Mouse (Mus musculus): ENCODE data around the gene Sema4b. TPM values are rescaled to one million over a fixed set of nuclear protein-coding genes. Genes with fewer than 3 reads are reported as not detected.
A peak's percentile ranks its signal among the peaks of the same experiment; 100 is the strongest.

Sema4b gene
- polyA plus RNA-seq, 2 experiments, result 6.1 to 8.5 TPM

GRCm38 (mm10) chr7:80232489-80233029, 45.9 kb downstream of the Sema4b start, which contains the start of the genes Cib1 and Gdpgp1:
Gene Cib1, minus strand, starts transcription at chr7:80232813.
Gene Gdpgp1, plus strand, starts transcription at chr7:80232865.
- peak; percentile 93 to 94 (median 94) for DNase-seq (ENCODE audit: low read depth in 3 of 3, low spot score in 3 of 3)
- Histone ChIP-seq H3K27me3 (ENCODE audit: control insufficient read depth, insufficient read depth, low read length) (no peaks in the 10 kb centered on the region), H3K4me2 (ENCODE audit: low read depth) (peak within 1 kb of the TSS; percentile 99), H3K4me3 (ENCODE audit: insufficient read depth in 1 of 2, low read depth in 2 of 2, low read length in 2 of 2) (peak within 1 kb of the TSS; percentile 88 to 91), H3K4me1 (replicated peaks; ENCODE audit: control insufficient read depth in 2 of 2, insufficient read depth in 2 of 2, low read length in 1 of 2) (peaks cover 10 to 22% of the 10 kb centered on the region in 2 experiments), H3K9ac (replicated peaks) (peak within 1 kb of the TSS; percentile 94), H3K27ac (peak within 1 kb of the TSS; percentile 89), H3K9me3 (ENCODE audit: control insufficient read depth, low read length) (no peaks in the 10 kb centered on the region), H3K36me3 (replicated peaks; ENCODE audit: control insufficient read depth, insufficient read depth, low read depth) (peaks cover 2% of the 10 kb centered on the region)
- under 1% methylated on average over 56 of the region's 56 CpGs for WGBS (ENCODE audit: insufficient replicate concordance)
- TF ChIP-seq EP300 (IDR thresholded peaks at IDR 0.05; ENCODE audit: low read depth) (no peak), CTCF (IDR thresholded peaks at IDR 0.05; ENCODE audit: low read depth) (no peak; the same call in 1 of the 2 replicates)
- ATAC-seq (ENCODE audit: insufficient read depth), result peak; percentile 100

- DNase-seq (ENCODE audit: low read depth in 3 of 3, low spot score in 3 of 3) (no peak), ATAC-seq (ENCODE audit: insufficient read depth) (no peak)
- 35% methylated on average over 9 of the region's 9 CpGs for WGBS (ENCODE audit: insufficient replicate concordance)
- Histone ChIP-seq H3K36me3 (replicated peaks; ENCODE audit: control insufficient read depth, insufficient read depth, low read depth) (peaks cover 6% of the 10 kb centered on the region), H3K27me3 (ENCODE audit: control insufficient read depth, insufficient read depth, low read length) (no peaks in the 10 kb centered on the region), H3K9ac (replicated peaks) (peak overlapping the region; percentile 72), H3K9me3 (ENCODE audit: control insufficient read depth, low read length) (no peaks in the 10 kb centered on the region), H3K27ac (peak overlapping the region; percentile 25), H3K4me1 (replicated peaks; ENCODE audit: control insufficient read depth in 2 of 2, insufficient read depth in 2 of 2, low read length in 1 of 2) (peaks cover 10 to 22% of the 10 kb centered on the region in 2 experiments), H3K4me2 (ENCODE audit: low read depth) (peak overlapping the region; percentile 98), H3K4me3 (ENCODE audit: insufficient read depth in 1 of 2, low read depth in 2 of 2, low read length in 2 of 2) (peak overlapping the region; percentile 47 to 91)
- TF ChIP-seq EP300 (IDR thresholded peaks at IDR 0.05; ENCODE audit: low read depth), result no peak
- no peak for TF ChIP-seq CTCF (IDR thresholded peaks at IDR 0.05; ENCODE audit: low read depth)
These were observed 47.2 kb downstream of the Sema4b start for GRCm38 (mm10) chr7:80233799-80234198.

- H3K9ac ChIP-seq (replicated peaks), result no peak overlapping the region
- no peak overlapping the region for H3K27ac ChIP-seq
- no peak overlapping the region for H3K4me3 ChIP-seq (ENCODE audit: insufficient read depth in 1 of 2, low read depth in 2 of 2, low read length in 2 of 2)
- 76% methylated on average over 10 of the region's 10 CpGs for WGBS (ENCODE audit: insufficient replicate concordance)
- peaks cover 12% of the 10 kb centered on the region for H3K36me3 ChIP-seq (replicated peaks; ENCODE audit: control insufficient read depth, insufficient read depth, low read depth)
- H3K4me1 ChIP-seq (replicated peaks; ENCODE audit: control insufficient read depth in 2 of 2, insufficient read depth in 2 of 2, low read length in 1 of 2), result peaks cover 3 to 8% of the 10 kb centered on the region in 2 experiments
- no peak overlapping the region for H3K4me2 ChIP-seq (ENCODE audit: low read depth)
- ATAC-seq (ENCODE audit: insufficient read depth) (no peak), DNase-seq (ENCODE audit: low read depth in 3 of 3, low spot score in 3 of 3) (no peak)
- H3K27me3 ChIP-seq (ENCODE audit: control insufficient read depth, insufficient read depth, low read length), result no peaks in the 10 kb centered on the region
- no peak for TF ChIP-seq EP300 (IDR thresholded peaks at IDR 0.05; ENCODE audit: low read depth)
- no peak for TF ChIP-seq CTCF (IDR thresholded peaks at IDR 0.05; ENCODE audit: low read depth)
- H3K9me3 ChIP-seq (ENCODE audit: control insufficient read depth, low read length), result no peaks in the 10 kb centered on the region
These were observed 51.9 kb downstream of the Sema4b start for GRCm38 (mm10) chr7:80238542-80238941.

GRCm38 (mm10) chr7:80241661-80242060, 55.0 kb downstream of the Sema4b start:
- Histone ChIP-seq H3K9me3 (ENCODE audit: control insufficient read depth, low read length) (no peaks in the 10 kb centered on the region), H3K4me3 (ENCODE audit: insufficient read depth in 1 of 2, low read depth in 2 of 2, low read length in 2 of 2) (no peak overlapping the region), H3K27me3 (ENCODE audit: control insufficient read depth, insufficient read depth, low read length) (no peaks in the 10 kb centered on the region), H3K9ac (replicated peaks) (no peak overlapping the region), H3K27ac (no peak overlapping the region), H3K4me1 (replicated peaks; ENCODE audit: control insufficient read depth in 2 of 2, insufficient read depth in 2 of 2, low read length in 1 of 2) (peaks cover 3 to 4% of the 10 kb centered on the region in 2 experiments), H3K4me2 (ENCODE audit: low read depth) (no peak overlapping the region), H3K36me3 (replicated peaks; ENCODE audit: control insufficient read depth, insufficient read depth, low read depth) (peaks cover 12% of the 10 kb centered on the region)
- TF ChIP-seq EP300 (IDR thresholded peaks at IDR 0.05; ENCODE audit: low read depth) (no peak), CTCF (IDR thresholded peaks at IDR 0.05; ENCODE audit: low read depth) (no peak)
- DNase-seq (ENCODE audit: low read depth in 3 of 3, low spot score in 3 of 3) (no peak), ATAC-seq (ENCODE audit: insufficient read depth) (no peak)
- 76% methylated on average over 4 of the region's 4 CpGs for WGBS (ENCODE audit: insufficient replicate concordance)

- DNase-seq (ENCODE audit: low read depth in 3 of 3, low spot score in 3 of 3), result no peak
- no peaks in the 10 kb centered on the region for H3K36me3 ChIP-seq (replicated peaks; ENCODE audit: control insufficient read depth, insufficient read depth, low read depth)
- no peak overlapping the region for H3K4me3 ChIP-seq (ENCODE audit: insufficient read depth in 1 of 2, low read depth in 2 of 2, low read length in 2 of 2)
- no peak overlapping the region for H3K9ac ChIP-seq (replicated peaks)
- no peak overlapping the region for H3K27ac ChIP-seq
- peaks cover 7 to 8% of the 10 kb centered on the region in 2 experiments for H3K4me1 ChIP-seq (replicated peaks; ENCODE audit: control insufficient read depth in 2 of 2, insufficient read depth in 2 of 2, low read length in 1 of 2)
- no peaks in the 10 kb centered on the region for H3K27me3 ChIP-seq (ENCODE audit: control insufficient read depth, insufficient read depth, low read length)
- H3K9me3 ChIP-seq (ENCODE audit: control insufficient read depth, low read length), result no peaks in the 10 kb centered on the region
- no peak for TF ChIP-seq CTCF (IDR thresholded peaks at IDR 0.05; ENCODE audit: low read depth)
- no peak for TF ChIP-seq EP300 (IDR thresholded peaks at IDR 0.05; ENCODE audit: low read depth)
- 91% methylated on average over 4 of the region's 4 CpGs for WGBS (ENCODE audit: insufficient replicate concordance)
- H3K4me2 ChIP-seq (ENCODE audit: low read depth), result no peak overlapping the region
- no peak for ATAC-seq (ENCODE audit: insufficient read depth)
These were observed 58.2 kb downstream of the Sema4b start for GRCm38 (mm10) chr7:80244851-80245250.

All from liver, embryonic 14.5 days (tissue).